Mouse (Mus musculus) forebrain, embryonic 15.5 days (tissue): ENCODE data around the gene Lrrc8d. TPM values are rescaled to one million over a fixed set of nuclear protein-coding genes. Genes with fewer than 3 reads are reported as not detected.

Experiments used
- ATAC-seq: fragments of 200-750 bp; cut with Nextera tagmentation; replicated peaks from 2 replicates; pipeline ENCODE4 v1.8.0; 2017; ENCODE audit warnings: mild to moderate bottlenecking, moderate TSS enrichment, moderate library complexity
- H3K27ac ChIP-seq: fragments of 300-500 bp; sonication (generic); replicated peaks from 2 replicates; pipeline ENCODE4 v1.5.1; 2015; ENCODE audit warnings: mild to moderate bottlenecking, inconsistent platforms
- H3K27me3 ChIP-seq: fragments of 300-500 bp; sonication (generic); 2 replicates; pipeline ENCODE4 v1.6.1; 2015; ENCODE audit warnings: inconsistent platforms
- H3K36me3 ChIP-seq: fragments of 300-500 bp; sonication (generic); 2 replicates; pipeline ENCODE4 v1.6.1; 2015; ENCODE audit warnings: mild to moderate bottlenecking, inconsistent platforms
- H3K4me1 ChIP-seq: fragments of 300-500 bp; sonication (generic); 2 replicates; pipeline ENCODE4 v1.6.1; 2015; ENCODE audit warnings: inconsistent platforms
- H3K4me2 ChIP-seq: fragments of 300-500 bp; sonication (generic); replicated peaks from 2 replicates; pipeline ENCODE4 v1.6.1; 2015; ENCODE audit warnings: mild to moderate bottlenecking, inconsistent platforms
- H3K4me3 ChIP-seq: fragments of 300-500 bp; sonication (generic); 2 replicates; pipeline ENCODE4 v1.5.1; 2015; ENCODE audit warnings: mild to moderate bottlenecking, inconsistent platforms
- H3K9ac ChIP-seq: fragments of 300-500 bp; sonication (generic); replicated peaks from 2 replicates; pipeline ENCODE4 v1.6.1; 2015; ENCODE audit warnings: mild to moderate bottlenecking, inconsistent platforms
- H3K9me3 ChIP-seq: fragments of 300-500 bp; sonication (generic); 2 replicates; pipeline ENCODE4 v1.6.1; 2016; ENCODE audit warnings: inconsistent platforms
- WGBS: fragments of 180-500 bp; shearing (Covaris S2); methylation state at CpG from one replicate; pipeline ENCODE4 v1.1.7; 2015; ENCODE audit warnings: mixed read lengths; 5-methylcytosine and 5-hydroxymethylcytosine counted together
- polyA plus RNA-seq: library from polyadenylated mRNA; unstranded; fragments of >200 nt; fragmentation: Nextera tagmentation; extraction: Ambion mirVana; gene quantifications from 2 replicates; pipeline ENCODE4 v1.2.1, GENCODE M21; 2015

The Lrrc8d gene
- polyA plus RNA-seq, 1 experiment from 2014 or later: 38.2 TPM

GRCm38 (mm10) chr5:105832140-105832539, 132.4 kb downstream of the Lrrc8d start:
- H3K4me3 ChIP-seq: no peak overlapping the region
- no peaks in the 10 kb centered on the region for H3K9me3 ChIP-seq
- H3K27ac ChIP-seq: no peak overlapping the region
- WGBS: 79% methylated on average over 7 of the region's 7 CpGs
- ATAC-seq: no peak
- H3K9ac ChIP-seq: no peak overlapping the region
- no peaks in the 10 kb centered on the region for H3K27me3 ChIP-seq
- H3K4me2 ChIP-seq: no peak overlapping the region
- no peaks in the 10 kb centered on the region for H3K36me3 ChIP-seq
- H3K4me1 ChIP-seq: no peaks in the 10 kb centered on the region

GRCm38 (mm10) chr5:105833923-105834322, 134.2 kb downstream of the Lrrc8d start:
- no peaks in the 10 kb centered on the region for H3K9me3 ChIP-seq
- no peak overlapping the region for H3K27ac ChIP-seq
- no peak overlapping the region for H3K4me2 ChIP-seq
- ATAC-seq: no peak
- H3K36me3 ChIP-seq: no peaks in the 10 kb centered on the region
- H3K4me3 ChIP-seq: no peak overlapping the region
- H3K4me1 ChIP-seq: no peaks in the 10 kb centered on the region
- no peak overlapping the region for H3K9ac ChIP-seq
- 66% methylated on average over 3 of the region's 3 CpGs for WGBS
- H3K27me3 ChIP-seq: no peaks in the 10 kb centered on the region

GRCm38 (mm10) chr5:105836006-105836405, 136.2 kb downstream of the Lrrc8d start:
- H3K27me3 ChIP-seq: no peaks in the 10 kb centered on the region

GRCm38 (mm10) chr5:105839740-105840310, 140.1 kb downstream of the Lrrc8d start:
- no peak overlapping the region for H3K4me3 ChIP-seq
- H3K27ac ChIP-seq: no peak overlapping the region
- no peaks in the 10 kb centered on the region for H3K4me1 ChIP-seq
- no peak overlapping the region for H3K4me2 ChIP-seq
- 67% methylated on average over 13 of the region's 13 CpGs for WGBS
- H3K9ac ChIP-seq: no peak overlapping the region
- H3K9me3 ChIP-seq: no peaks in the 10 kb centered on the region
- H3K27me3 ChIP-seq: no peaks in the 10 kb centered on the region
- H3K36me3 ChIP-seq: no peaks in the 10 kb centered on the region
- ATAC-seq: no peak

More at GRCm38 (mm10) chr5:105836006-105836405, 136.2 kb downstream of the Lrrc8d start:
- H3K4me1 ChIP-seq: no peaks in the 10 kb centered on the region
- H3K4me3 ChIP-seq: no peak overlapping the region
- no peak overlapping the region for H3K9ac ChIP-seq
- H3K4me2 ChIP-seq: no peak overlapping the region
- no peaks in the 10 kb centered on the region for H3K36me3 ChIP-seq
- 83% methylated on average over 9 of the region's 9 CpGs for WGBS
- ATAC-seq: no peak
- no peaks in the 10 kb centered on the region for H3K9me3 ChIP-seq
- H3K27ac ChIP-seq: no peak overlapping the region

- no peak for ATAC-seq
- no peaks in the 10 kb centered on the region for H3K4me1 ChIP-seq
- H3K27ac ChIP-seq: no peak overlapping the region
- WGBS: 92% methylated on average over 10 of the region's 10 CpGs
- no peaks in the 10 kb centered on the region for H3K27me3 ChIP-seq
- H3K9ac ChIP-seq: no peak overlapping the region
- H3K9me3 ChIP-seq: no peaks in the 10 kb centered on the region
- no peak overlapping the region for H3K4me2 ChIP-seq
- H3K4me3 ChIP-seq: no peak overlapping the region
- no peaks in the 10 kb centered on the region for H3K36me3 ChIP-seq
Observed at GRCm38 (mm10) chr5:105844044-105844753, 144.4 kb downstream of the Lrrc8d start.

GRCm38 (mm10) chr5:105845041-105845440, 145.3 kb downstream of the Lrrc8d start:
- H3K9ac ChIP-seq: no peak overlapping the region
- H3K36me3 ChIP-seq: no peaks in the 10 kb centered on the region
- H3K4me3 ChIP-seq: no peak overlapping the region
- ATAC-seq: no peak
- H3K4me2 ChIP-seq: no peak overlapping the region
- H3K9me3 ChIP-seq: no peaks in the 10 kb centered on the region
- no peaks in the 10 kb centered on the region for H3K27me3 ChIP-seq
- WGBS: 87% methylated on average over 2 of the region's 2 CpGs
- peaks cover 4% of the 10 kb centered on the region; the same call in 1 of the 2 replicates for H3K4me1 ChIP-seq
- H3K27ac ChIP-seq: no peak overlapping the region

- WGBS: 88% methylated on average over 8 of the region's 8 CpGs
- peaks cover 4% of the 10 kb centered on the region; the same call in 1 of the 2 replicates for H3K4me1 ChIP-seq
- ATAC-seq: no peak
- no peaks in the 10 kb centered on the region for H3K36me3 ChIP-seq
- H3K4me3 ChIP-seq: no peak overlapping the region
- H3K4me2 ChIP-seq: no peak overlapping the region
- no peak overlapping the region for H3K27ac ChIP-seq
- no peaks in the 10 kb centered on the region for H3K9me3 ChIP-seq
- no peak overlapping the region for H3K9ac ChIP-seq
- no peaks in the 10 kb centered on the region for H3K27me3 ChIP-seq
Observed at GRCm38 (mm10) chr5:105847726-105848125, 148.0 kb downstream of the Lrrc8d start.

- H3K9ac ChIP-seq: no peak overlapping the region
- no peak overlapping the region for H3K27ac ChIP-seq
- H3K4me3 ChIP-seq: no peak overlapping the region
- no peak for ATAC-seq
- peaks cover 4% of the 10 kb centered on the region; the same call in 1 of the 2 replicates for H3K4me1 ChIP-seq
- WGBS: 79% methylated on average over 4 of the region's 4 CpGs
- no peaks in the 10 kb centered on the region for H3K36me3 ChIP-seq
- no peak overlapping the region for H3K4me2 ChIP-seq
- H3K27me3 ChIP-seq: no peaks in the 10 kb centered on the region
- H3K9me3 ChIP-seq: no peaks in the 10 kb centered on the region
Observed at GRCm38 (mm10) chr5:105849222-105849621, 149.5 kb downstream of the Lrrc8d start.

- no peaks in the 10 kb centered on the region for H3K9me3 ChIP-seq
- no peaks in the 10 kb centered on the region for H3K36me3 ChIP-seq
- H3K4me3 ChIP-seq: no peak overlapping the region
- H3K27me3 ChIP-seq: no peaks in the 10 kb centered on the region
- no peak overlapping the region for H3K27ac ChIP-seq
- no peak for ATAC-seq
- no peak overlapping the region for H3K9ac ChIP-seq
- WGBS: 40% methylated on average over 3 of the region's 3 CpGs
- no peak overlapping the region for H3K4me2 ChIP-seq
- peaks cover 4% of the 10 kb centered on the region; the same call in 1 of the 2 replicates for H3K4me1 ChIP-seq
Observed at GRCm38 (mm10) chr5:105849643-105850042, 149.9 kb downstream of the Lrrc8d start.

- ATAC-seq: no peak
- no peak overlapping the region for H3K4me2 ChIP-seq
- no peak overlapping the region for H3K9ac ChIP-seq
- H3K4me3 ChIP-seq: no peak overlapping the region
- H3K27ac ChIP-seq: no peak overlapping the region
- no peaks in the 10 kb centered on the region for H3K36me3 ChIP-seq
- 84% methylated on average over 9 of the region's 9 CpGs for WGBS
- H3K4me1 ChIP-seq: peaks cover 4% of the 10 kb centered on the region; the same call in 1 of the 2 replicates
- H3K9me3 ChIP-seq: no peaks in the 10 kb centered on the region
- no peaks in the 10 kb centered on the region for H3K27me3 ChIP-seq
Observed at GRCm38 (mm10) chr5:105853271-105853670, 153.5 kb downstream of the Lrrc8d start.

- no peak overlapping the region for H3K4me3 ChIP-seq
- WGBS: 91% methylated on average over 5 of the region's 5 CpGs
- no peaks in the 10 kb centered on the region for H3K9me3 ChIP-seq
- H3K36me3 ChIP-seq: no peaks in the 10 kb centered on the region
- peaks cover 14% of the 10 kb centered on the region; the same call in 1 of the 2 replicates for H3K4me1 ChIP-seq
- no peaks in the 10 kb centered on the region for H3K27me3 ChIP-seq
- H3K4me2 ChIP-seq: no peak overlapping the region
- H3K27ac ChIP-seq: no peak overlapping the region
- ATAC-seq: no peak
- H3K9ac ChIP-seq: no peak overlapping the region
Observed at GRCm38 (mm10) chr5:105857486-105857885, 157.7 kb downstream of the Lrrc8d start.

GRCm38 (mm10) chr5:105858754-105859694, 159.3 kb downstream of the Lrrc8d start:
- Histone ChIP-seq H3K9ac (no peak overlapping the region), H3K27me3 (no peaks in the 10 kb centered on the region), H3K4me1 (peaks cover 14% of the 10 kb centered on the region; the same call in 1 of the 2 replicates), H3K27ac (peak overlapping the region; percentile 35; the same call in 1 of the 2 replicates), H3K36me3 (no peaks in the 10 kb centered on the region), H3K9me3 (no peaks in the 10 kb centered on the region), H3K4me3 (no peak overlapping the region), H3K4me2 (no peak overlapping the region)
- WGBS: 76% methylated on average over 8 of the region's 8 CpGs
- ATAC-seq: no peak
